Mouse (Mus musculus): ENCODE results near the gene Tmem37.

Gene Tmem37

GRCm38 (mm10) chr1:120073519-120074306 is at the start of gene Tmem37:
TSS of gene Tmem37 (minus strand) at chr1:120074074.
- no peak for DNase-seq (ENCODE audit: low read depth)

GRCm38 (mm10) chr1:120122634-120123383 is 48.9 kb upstream of the Tmem37 start:
- no peak for DNase-seq (ENCODE audit: low read depth)

GRCm38 (mm10) chr1:120121930-120122530 is 48.2 kb upstream of the Tmem37 start:
- peak; percentile 6 for DNase-seq (ENCODE audit: low read depth)

- DNase-seq (ENCODE audit: low read depth), result peak; percentile 96
Observed at GRCm38 (mm10) chr1:120120969-120121811, 47.3 kb upstream of the Tmem37 start, which contains the start of the genes Dbi and 3110009E18Rik. TSS of gene Dbi (minus strand) at chr1:120121078. TSS of gene 3110009E18Rik (plus strand) at chr1:120121187.

GRCm38 (mm10) chr1:120120141-120120968 is 46.5 kb upstream of the Tmem37 start:
- no peak for DNase-seq (ENCODE audit: low read depth)

- DNase-seq (ENCODE audit: low read depth), result no peak
Observed at GRCm38 (mm10) chr1:120119389-120119788, 45.5 kb upstream of the Tmem37 start.

- DNase-seq (ENCODE audit: low read depth), result no peak
Observed at GRCm38 (mm10) chr1:120118854-120119253, 45.0 kb upstream of the Tmem37 start.

GRCm38 (mm10) chr1:120116106-120116505 is 42.2 kb upstream of the Tmem37 start:
- no peak for DNase-seq (ENCODE audit: low read depth)

- no peak for DNase-seq (ENCODE audit: low read depth)
Observed at GRCm38 (mm10) chr1:120115671-120116081, 41.8 kb upstream of the Tmem37 start.

- DNase-seq (ENCODE audit: low read depth), result no peak
Observed at GRCm38 (mm10) chr1:120112251-120113187, 38.6 kb upstream of the Tmem37 start.

GRCm38 (mm10) chr1:120111766-120112165 is 37.9 kb upstream of the Tmem37 start:
- DNase-seq (ENCODE audit: low read depth), result no peak

GRCm38 (mm10) chr1:120109741-120110432 is 36.0 kb upstream of the Tmem37 start:
- no peak for DNase-seq (ENCODE audit: low read depth)

- no peak for DNase-seq (ENCODE audit: low read depth)
Observed at GRCm38 (mm10) chr1:120105556-120105959, 31.7 kb upstream of the Tmem37 start.

- no peak for DNase-seq (ENCODE audit: low read depth)
Observed at GRCm38 (mm10) chr1:120101227-120101609, 27.3 kb upstream of the Tmem37 start.

GRCm38 (mm10) chr1:120100456-120101226 is 26.8 kb upstream of the Tmem37 start:
- no peak for DNase-seq (ENCODE audit: low read depth)

GRCm38 (mm10) chr1:120099483-120099882 is 25.6 kb upstream of the Tmem37 start:
- no peak for DNase-seq (ENCODE audit: low read depth)

- no peak for DNase-seq (ENCODE audit: low read depth)
Observed at GRCm38 (mm10) chr1:120098327-120098726, 24.5 kb upstream of the Tmem37 start.

- DNase-seq (ENCODE audit: low read depth), result no peak
Observed at GRCm38 (mm10) chr1:120094920-120095319, 21.0 kb upstream of the Tmem37 start.
